Mouse (Mus musculus): ENCODE measurements around the gene Srgap2. TPM values are rescaled to one million over a fixed set of nuclear protein-coding genes. Genes with fewer than 3 reads are reported as not detected.
"Not testable (repeated sequence)": the region's sequence is repeated elsewhere in the genome, so short reads cannot be mapped to it uniquely, and the experiment has no call there.

Srgap2 gene
- total RNA-seq (2021): 100 to 1,000 TPM; 175 to 199 TPM

DNA sequence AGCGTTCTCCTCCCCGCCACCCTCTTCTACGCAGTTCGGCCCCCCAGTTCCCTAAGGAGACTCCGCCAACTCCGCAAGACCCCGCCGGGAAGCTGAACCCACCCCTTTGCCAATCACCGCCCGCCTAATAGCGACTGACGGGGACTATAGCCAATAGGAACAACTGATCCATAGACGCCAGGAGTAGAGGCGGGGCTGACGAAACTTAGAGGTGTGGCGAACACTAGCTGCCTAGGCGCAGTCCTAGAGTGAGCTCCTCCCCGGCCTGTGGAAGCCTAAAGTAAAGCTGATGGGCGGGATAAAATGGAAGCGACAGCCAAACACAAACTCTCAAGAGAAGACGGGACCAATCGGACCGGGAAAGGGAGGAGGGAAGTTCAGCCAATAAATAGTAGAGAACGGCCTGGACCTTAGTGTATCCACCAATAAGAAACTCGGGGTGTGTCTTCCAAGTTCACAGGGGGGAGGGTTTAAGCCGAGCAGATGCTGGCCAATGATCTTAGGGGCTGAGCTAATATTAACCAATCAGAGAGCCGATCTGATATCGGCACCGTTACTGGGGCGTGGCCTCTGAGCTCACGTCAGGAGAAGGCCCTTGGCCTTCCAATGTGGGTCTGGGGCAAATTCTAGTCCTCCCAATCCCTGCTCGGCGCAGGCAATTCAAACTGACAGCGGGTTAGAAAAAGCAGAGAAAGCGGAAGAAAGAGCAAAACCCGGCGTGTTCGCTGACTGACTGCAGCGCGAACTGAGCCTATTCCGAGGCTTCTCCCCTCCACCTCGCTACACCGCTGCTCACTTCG, at the start of gene Srgap2, which contains the start of gene Fam72a:
Gene Srgap2, minus strand, starts transcription at position 72 of the 800 bp plus-strand sequence.
Gene Fam72a, plus strand, starts transcription at position 623 of the 800 bp plus-strand sequence.
- DNase-seq: peak; percentile 97
- intact Hi-C loops (cut with DNase I): loop anchor here (10.0 kb wide), 1 partner anchor 103 kb away; no protein-coding TSS in a partner anchor

DNA sequence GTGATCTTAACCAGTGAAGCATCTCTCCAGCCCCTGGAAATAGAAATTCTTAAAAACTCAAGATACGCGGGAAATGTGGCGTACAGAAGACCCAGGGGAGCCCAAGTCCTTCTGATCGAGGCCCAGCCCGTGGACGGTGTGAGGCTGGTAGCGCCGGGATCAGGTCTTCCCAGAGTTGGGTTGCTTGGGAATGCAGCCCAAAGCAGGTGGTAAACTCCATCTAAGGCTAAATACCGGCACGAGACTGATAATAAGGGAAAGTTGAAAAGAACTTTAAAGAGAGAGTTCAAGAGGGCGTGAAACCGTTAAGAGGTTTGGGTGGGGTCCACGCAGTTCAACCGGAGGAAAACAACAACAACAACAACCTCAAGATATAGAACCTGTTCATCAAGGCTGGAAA, 46.6 kb upstream of the Srgap2 start:
- intact Hi-C loops (cut with DNase I): no loop called here
- peak; percentile 16 for DNase-seq

- DNase-seq: no peak
- intact Hi-C loops (cut with DNase I): no loop called here
These were observed 43.2 kb upstream of the Srgap2 start for GRCm38 (mm10) chr1:131570391-131570790.

GRCm38 (mm10) chr1:131569721-131570120, 42.6 kb upstream of the Srgap2 start:
- no peak for DNase-seq
- intact Hi-C loops (cut with DNase I): no loop called here

DNA sequence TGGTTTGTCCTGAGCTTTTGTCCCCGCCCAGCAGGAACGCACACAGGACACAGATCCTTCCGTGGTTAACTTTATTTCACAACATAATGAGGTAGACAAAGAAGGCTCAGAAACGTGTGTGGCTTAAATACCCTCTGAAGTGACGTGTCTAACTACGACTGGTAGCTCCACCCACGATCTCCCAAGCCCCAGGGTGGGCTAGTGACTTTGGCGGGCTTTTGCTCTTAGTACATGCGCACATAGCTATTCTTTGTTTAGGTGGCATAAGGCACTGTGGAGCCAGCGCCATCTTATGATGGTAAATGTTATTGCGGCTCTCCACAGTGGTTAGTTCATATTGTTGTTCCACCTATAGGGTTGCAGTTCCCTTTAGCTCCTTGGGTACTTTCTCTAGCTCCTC, 38.9 kb upstream of the Srgap2 start:
- intact Hi-C loops (cut with DNase I): not testable (repeated sequence)
- DNase-seq: peak; percentile 52

- intact Hi-C loops (cut with DNase I): no loop called here
- no peak for DNase-seq
These were observed 34.9 kb upstream of the Srgap2 start for GRCm38 (mm10) chr1:131562081-131562480.

DNA sequence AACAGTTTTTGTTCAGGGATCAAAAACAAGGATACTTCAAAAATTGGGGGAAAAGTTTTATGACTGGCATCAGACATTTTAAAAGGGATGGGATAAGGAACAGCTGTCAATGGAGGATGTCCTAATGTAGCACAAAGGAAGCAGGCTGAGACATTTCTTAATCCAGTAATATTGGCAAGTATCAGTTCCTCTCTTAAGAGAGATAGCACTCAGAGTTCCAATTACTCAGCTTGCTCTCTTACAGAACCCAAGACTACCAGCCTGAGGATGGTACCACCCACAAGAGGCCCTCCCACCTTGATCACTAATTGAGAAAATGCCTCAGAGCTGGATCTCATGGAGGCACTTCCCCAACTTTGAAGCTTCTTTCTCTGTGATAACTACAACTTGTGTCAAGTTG, 33.3 kb upstream of the Srgap2 start:
- intact Hi-C loops (cut with DNase I): no loop called here
- DNase-seq: no peak

DNA sequence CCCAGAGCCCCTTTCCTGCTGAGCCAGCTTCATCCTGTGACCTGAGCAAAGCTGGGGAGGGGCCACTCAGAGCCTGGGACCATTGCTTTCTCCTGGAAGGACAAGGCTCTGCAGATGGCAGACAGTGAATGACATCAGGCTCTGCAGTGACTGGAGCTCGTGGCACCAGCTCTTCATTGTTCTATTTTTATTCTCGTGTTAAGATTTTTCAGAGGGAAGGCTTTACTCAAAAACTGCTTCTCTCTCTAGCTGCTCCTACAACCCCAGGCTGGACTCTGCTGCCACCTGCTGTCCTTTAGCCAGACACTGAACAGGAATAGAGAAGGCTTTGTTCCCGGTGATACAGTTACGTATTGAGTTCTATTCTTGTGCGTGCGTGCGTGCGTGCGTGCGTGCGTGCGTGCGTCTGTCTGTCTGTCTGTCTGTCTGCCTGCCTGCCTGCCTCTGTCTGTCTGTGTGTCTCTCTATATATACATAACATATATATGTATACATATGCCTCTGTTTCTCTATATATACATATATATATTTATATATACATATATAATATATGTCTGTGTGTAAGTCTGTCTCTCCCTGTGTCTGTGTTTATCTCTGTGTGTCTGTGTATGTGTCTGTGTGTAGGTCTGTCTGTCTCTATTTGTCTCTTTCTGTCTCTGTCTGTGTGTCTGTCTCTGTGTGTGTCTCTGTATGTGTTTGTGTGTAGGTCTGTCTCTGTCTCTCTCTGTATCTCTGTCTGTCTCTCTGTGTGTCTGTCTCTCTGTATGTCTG, 28.1 kb upstream of the Srgap2 start:
- intact Hi-C loops (cut with DNase I): loop anchor here (10.0 kb wide), 1 partner anchor 100 kb away; no protein-coding TSS in a partner anchor
- peak; percentile 84 for DNase-seq

DNA sequence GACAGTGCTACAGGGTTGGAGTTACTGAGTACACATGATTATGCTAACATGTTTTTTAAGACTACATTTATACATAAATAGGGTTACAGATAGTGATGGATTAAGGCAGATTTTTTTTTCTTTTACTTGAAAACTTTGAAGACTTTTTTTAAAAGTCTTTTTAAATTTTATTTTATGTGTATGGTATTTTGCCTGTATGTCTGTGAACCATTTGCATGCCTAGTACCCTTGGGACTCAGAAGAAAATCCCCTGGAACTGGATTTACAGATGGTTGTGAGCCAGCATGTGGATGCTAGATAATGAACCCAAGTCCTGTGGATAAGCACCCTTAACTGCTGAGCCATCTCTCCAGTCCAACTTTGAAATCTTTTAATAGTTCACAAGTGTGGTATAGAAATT, 26.3 kb upstream of the Srgap2 start:
- intact Hi-C loops (cut with DNase I): loop anchor here (10.0 kb wide), 1 partner anchor 101 kb away; no protein-coding TSS in a partner anchor
- no peak for DNase-seq

DNA sequence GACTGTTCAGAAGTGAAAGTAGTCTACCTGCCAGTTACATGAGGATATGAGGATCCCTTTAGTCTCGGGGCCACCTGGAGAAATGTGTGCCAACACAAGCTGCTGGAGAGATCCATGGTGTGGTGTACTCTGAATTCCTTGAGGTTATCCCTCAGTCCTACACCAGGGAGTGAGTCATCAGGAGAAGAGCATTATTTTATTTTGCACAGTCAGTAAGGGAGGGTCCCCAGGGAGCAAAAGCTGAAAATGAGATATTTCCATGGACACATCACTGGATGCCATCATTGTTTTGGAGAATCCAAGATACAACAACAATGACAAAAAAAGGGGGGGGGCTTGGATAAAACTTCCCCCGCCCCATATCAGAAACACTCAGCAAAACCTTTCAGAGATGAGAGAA, 24.8 kb upstream of the Srgap2 start:
- intact Hi-C loops (cut with DNase I): loop anchor here (10.0 kb wide), 1 partner anchor 103 kb away; no protein-coding TSS in a partner anchor
- no peak for DNase-seq

DNA sequence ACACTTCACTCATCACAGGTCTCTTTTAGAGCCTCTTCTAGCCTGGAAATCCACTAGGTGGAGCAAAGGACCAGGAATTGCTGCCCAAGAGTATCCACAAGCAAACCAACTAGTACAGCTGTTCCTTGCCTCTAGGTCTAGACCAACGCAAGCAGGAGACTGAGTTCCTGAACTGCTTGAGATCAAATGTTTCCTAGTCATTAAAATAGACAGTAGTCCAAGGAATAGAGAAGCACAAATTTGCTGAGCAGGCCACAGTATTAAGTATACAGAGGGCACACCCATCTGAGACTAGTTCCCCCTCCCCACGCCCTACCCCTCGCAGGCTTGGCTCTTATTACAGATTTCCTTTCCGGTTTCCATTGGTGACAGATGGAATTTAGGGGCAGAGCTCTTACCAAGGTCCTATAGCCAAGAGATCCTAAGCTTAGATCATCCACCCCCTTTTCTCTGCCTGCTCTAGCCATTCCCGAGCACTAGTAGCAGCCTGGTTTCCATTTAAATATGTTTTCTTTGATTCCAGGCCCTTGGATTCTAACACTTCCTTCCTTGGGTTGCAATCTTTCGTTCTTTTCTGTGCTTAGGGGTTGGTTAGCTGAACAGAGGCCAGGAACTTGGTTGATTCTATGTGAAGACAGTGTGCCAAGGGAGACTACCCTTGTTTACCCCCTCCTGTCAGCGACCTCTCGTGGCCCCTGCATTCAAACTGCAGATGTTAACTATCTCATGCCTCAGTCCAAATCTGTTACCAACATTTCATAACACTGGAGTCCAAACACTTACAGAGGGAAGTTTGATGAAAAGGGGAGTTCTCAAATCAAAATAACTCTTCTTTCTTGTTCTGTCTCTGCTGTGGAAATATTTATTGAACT, 21.6 kb upstream of the Srgap2 start:
- DNase-seq: peak; percentile 18
- intact Hi-C loops (cut with DNase I): no loop called here

DNA sequence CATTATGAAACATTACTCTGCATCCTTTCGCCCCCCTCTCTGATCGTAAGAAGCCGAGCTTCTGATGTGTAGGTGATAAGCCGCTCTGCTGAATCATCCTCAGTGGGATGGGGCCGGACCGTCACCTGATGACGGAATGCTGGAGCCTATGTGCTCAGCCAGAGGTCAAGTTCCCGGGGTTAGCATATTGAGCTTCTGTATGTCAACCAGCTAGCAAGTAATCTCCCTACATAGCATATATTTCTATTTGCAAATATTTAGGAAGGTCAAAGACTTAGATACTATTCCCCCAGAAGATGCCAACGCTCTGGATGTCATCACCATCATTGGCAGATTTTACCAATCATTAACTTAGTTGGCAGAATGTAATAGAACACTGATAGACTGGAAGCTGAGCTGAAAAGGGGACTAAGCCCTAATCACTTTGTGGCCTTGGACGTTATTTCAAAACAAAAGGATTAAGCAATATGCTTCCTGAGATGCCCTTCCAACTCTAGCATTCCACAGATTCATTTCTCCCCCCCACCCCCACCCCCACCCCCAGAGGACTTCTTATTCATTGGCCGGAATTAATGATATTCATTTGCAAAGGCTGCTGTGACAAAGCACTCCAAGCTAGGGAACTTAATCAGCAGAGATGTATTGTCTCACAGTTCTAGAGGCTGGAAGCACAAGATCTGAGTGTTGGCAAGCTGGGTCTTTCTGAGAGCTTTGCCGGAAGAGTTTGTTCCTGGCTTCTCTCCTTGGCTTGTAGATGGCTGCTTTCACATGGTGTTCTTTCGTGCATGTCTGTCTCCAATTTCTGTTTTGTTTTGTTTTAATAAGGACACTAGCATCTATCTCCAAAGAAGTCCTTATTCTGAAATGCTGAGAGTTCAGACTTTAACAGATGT, 19.9 kb upstream of the Srgap2 start:
- DNase-seq: no peak

DNA sequence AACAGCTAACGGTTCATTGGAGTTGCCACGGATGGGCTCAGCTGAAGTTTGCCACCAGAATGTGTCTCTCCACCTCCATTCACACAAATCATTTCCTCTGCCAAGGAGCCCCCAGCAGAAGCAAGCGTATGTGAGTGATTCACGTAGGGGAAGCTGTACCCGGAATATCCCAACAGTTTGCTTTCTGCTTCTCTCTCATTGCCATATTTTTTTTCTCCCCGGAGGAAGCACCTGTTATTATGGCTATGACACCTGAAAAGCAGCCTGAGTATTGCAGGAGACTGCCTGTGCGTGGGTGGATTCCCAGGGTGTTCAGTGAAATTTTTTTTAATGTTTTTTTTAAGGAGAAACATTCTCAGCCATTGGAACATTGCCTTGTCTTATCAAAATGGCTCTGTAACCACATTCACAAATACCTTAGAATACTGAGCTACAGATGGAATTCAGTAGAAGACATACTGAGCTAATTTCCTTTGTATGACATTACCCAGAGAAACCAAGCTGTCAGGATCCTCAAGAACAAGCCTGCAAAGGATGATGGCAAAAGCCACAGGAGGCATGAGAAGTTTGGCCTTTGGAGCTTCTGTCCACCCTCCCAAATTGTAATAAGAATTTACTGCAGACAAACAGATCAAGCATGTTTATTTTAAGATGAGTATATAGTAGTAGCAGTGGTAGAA, 16.9 kb upstream of the Srgap2 start:
- intact Hi-C loops (cut with DNase I): no loop called here
- DNase-seq: no peak

More for the DNA sequence above, 19.9 kb upstream of the Srgap2 start:
- intact Hi-C loops (cut with DNase I): no loop called here

DNA sequence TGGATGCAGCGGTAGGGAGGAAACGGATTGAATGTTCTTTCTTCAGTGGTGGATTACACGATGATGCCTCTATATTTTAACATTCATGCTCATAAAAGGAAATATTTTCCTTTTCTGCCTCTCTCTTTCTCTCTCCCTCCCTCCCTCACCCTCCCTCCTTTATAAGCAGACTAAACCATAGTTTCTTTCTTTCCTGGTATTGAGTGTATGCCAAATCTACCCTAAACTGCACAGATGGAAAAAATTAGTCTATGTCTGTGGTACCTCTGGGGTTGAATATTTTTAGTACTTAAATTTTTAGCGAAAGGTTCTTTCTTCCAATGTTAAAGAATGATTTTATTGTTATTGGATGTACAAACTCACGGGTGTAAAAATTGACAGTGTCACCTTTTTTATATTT, 14.8 kb upstream of the Srgap2 start:
- intact Hi-C loops (cut with DNase I): no loop called here
- DNase-seq: no peak

GRCm38 (mm10) chr1:131541431-131541830, 14.3 kb upstream of the Srgap2 start:
- no peak for DNase-seq
- intact Hi-C loops (cut with DNase I): no loop called here

- intact Hi-C loops (cut with DNase I): no loop called here
- DNase-seq: no peak
These were observed 13.6 kb upstream of the Srgap2 start for GRCm38 (mm10) chr1:131540795-131541194.

- DNase-seq: no peak
- intact Hi-C loops (cut with DNase I): no loop called here
These were observed 12.6 kb upstream of the Srgap2 start for GRCm38 (mm10) chr1:131539771-131540170.

- intact Hi-C loops (cut with DNase I): loop anchor here (10.0 kb wide), 1 partner anchor 104 kb away; no protein-coding TSS in a partner anchor
- no peak for DNase-seq
These were observed 1.5 kb upstream of the Srgap2 start for GRCm38 (mm10) chr1:131528561-131529166.

Measured in left cerebral cortex, postnatal 4 days (tissue).